Mouse (Mus musculus): ENCODE data around the gene Faap24. TPM values are rescaled to one million over a fixed set of nuclear protein-coding genes. Genes with fewer than 3 reads are reported as not detected.

Faap24 gene
- polyA plus RNA-seq, 1 experiment from 2014 or later, result 28.2 TPM

DNA sequence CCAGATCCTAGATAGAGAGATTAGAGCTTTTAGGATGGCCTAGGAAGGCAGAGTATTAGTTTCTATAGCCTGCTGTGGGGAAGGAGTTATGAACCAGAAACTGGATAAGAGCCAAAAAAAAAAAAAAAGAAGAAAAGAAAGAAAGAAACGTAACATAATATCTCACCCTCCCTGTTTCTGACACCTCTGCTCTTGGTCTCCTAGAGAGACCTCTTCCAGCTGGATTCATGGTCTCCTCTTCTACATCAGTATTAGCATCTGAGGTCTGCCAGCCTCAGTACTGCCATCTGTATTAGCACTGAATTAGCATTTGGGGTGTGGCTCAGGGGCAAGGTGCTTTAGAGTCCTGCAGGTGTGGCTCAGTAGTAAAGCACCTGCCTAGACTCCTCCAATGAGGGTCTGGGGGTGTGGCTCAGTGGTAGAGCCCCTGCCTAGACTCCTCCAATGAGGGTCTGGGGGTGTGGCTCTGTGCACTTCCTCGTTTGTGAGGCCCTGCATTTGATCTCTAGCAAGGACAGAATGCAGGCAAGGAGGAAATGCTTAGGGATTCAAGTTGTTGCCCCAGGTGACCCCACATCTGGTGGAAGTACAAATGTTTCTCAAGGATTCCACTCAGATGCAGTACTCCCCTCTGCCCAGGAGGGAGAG is 13.8 kb downstream of the Faap24 start:
- no peak overlapping the region for H3K4me3 ChIP-seq
- WGBS, result 54% methylated on average over 2 of the region's 2 CpGs
- ATAC-seq, result no peak

DNA sequence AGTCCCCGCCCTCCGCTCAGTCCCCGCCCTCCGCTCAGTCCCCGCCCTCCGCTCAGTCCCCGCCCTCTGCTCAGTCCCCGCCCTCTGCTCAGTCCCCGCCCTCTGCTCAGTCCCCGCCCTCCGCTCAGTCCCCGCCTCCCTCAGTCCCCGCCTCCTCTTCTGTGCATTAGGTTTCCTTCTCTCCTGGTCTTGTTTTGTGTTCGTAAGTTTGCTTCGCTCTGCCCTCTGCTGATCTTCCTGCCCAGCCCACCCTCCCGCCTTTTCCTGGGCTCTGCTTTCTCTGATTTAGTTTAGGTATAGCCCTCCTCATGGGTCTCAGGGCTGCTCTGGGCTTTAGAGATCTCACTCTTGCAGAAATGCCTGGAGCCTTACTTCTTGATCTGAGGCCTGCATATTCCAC is 14.8 kb downstream of the Faap24 start:
- H3K27ac ChIP-seq, result no peak overlapping the region
- H3K4me2 ChIP-seq, result no peak overlapping the region
- WGBS, result 52% methylated on average over 14 of the region's 16 CpGs
- no peaks in the 10 kb centered on the region for H3K4me1 ChIP-seq
- no peak for ATAC-seq
- H3K9ac ChIP-seq, result no peak overlapping the region
- H3K27me3 ChIP-seq, result no peaks in the 10 kb centered on the region
- H3K9me3 ChIP-seq (replicated peaks), result no peaks in the 10 kb centered on the region
- H3K36me3 ChIP-seq (ENCODE audit: poor library complexity, severe bottlenecking), result no peaks in the 10 kb centered on the region
- no peak overlapping the region for H3K4me3 ChIP-seq

More for the DNA sequence above, 13.8 kb downstream of the Faap24 start:
- Histone ChIP-seq H3K4me1 (no peaks in the 10 kb centered on the region), H3K27me3 (no peaks in the 10 kb centered on the region), H3K27ac (no peak overlapping the region), H3K9me3 (replicated peaks) (no peaks in the 10 kb centered on the region), H3K9ac (no peak overlapping the region), H3K36me3 (ENCODE audit: poor library complexity, severe bottlenecking) (no peaks in the 10 kb centered on the region), H3K4me2 (no peak overlapping the region)

- H3K9ac ChIP-seq, result no peak overlapping the region
- whole genome bisulfite sequencing, result 89% methylated on average over 8 of the region's 8 CpGs
- no peak overlapping the region for H3K4me3 ChIP-seq
- H3K4me1 ChIP-seq, result no peaks in the 10 kb centered on the region
- H3K9me3 ChIP-seq (replicated peaks), result no peaks in the 10 kb centered on the region
- H3K27ac ChIP-seq, result no peak overlapping the region
- no peak overlapping the region for H3K4me2 ChIP-seq
- no peaks in the 10 kb centered on the region for H3K27me3 ChIP-seq
- H3K36me3 ChIP-seq (ENCODE audit: poor library complexity, severe bottlenecking), result no peaks in the 10 kb centered on the region
- no peak for ATAC-seq
These were observed 16.3 kb downstream of the Faap24 start for GRCm38 (mm10) chr7:35380351-35380750.

GRCm38 (mm10) chr7:35379492-35380119 is 17.0 kb downstream of the Faap24 start:
- Histone ChIP-seq H3K9me3 (replicated peaks) (no peaks in the 10 kb centered on the region), H3K4me1 (no peaks in the 10 kb centered on the region), H3K27ac (no peak overlapping the region), H3K4me3 (no peak overlapping the region), H3K9ac (no peak overlapping the region), H3K27me3 (no peaks in the 10 kb centered on the region), H3K4me2 (0 out of 2 replicates have a peak overlapping the region, but pooled peaks have one; percentile 18), H3K36me3 (ENCODE audit: poor library complexity, severe bottlenecking) (no peaks in the 10 kb centered on the region)
- WGBS, result 48% methylated on average over 16 of the region's 16 CpGs
- no peak for ATAC-seq

GRCm38 (mm10) chr7:35376623-35377022 is 20.0 kb downstream of the Faap24 start:
- ATAC-seq, result no peak
- H3K4me3 ChIP-seq, result no peak overlapping the region
- H3K4me1 ChIP-seq, result no peaks in the 10 kb centered on the region
- 0 out of 2 replicates have a peak overlapping the region, but pooled peaks have one; percentile 16 for H3K9ac ChIP-seq
- no peaks in the 10 kb centered on the region for H3K9me3 ChIP-seq (replicated peaks)
- H3K36me3 ChIP-seq (ENCODE audit: poor library complexity, severe bottlenecking), result no peaks in the 10 kb centered on the region
- WGBS, result 74% methylated on average over 9 of the region's 9 CpGs
- no peak overlapping the region for H3K4me2 ChIP-seq
- no peaks in the 10 kb centered on the region for H3K27me3 ChIP-seq
- no peak overlapping the region for H3K27ac ChIP-seq

- no peak for ATAC-seq
- Histone ChIP-seq H3K36me3 (ENCODE audit: poor library complexity, severe bottlenecking) (no peaks in the 10 kb centered on the region), H3K4me2 (no peak overlapping the region), H3K4me3 (no peak overlapping the region), H3K4me1 (no peaks in the 10 kb centered on the region), H3K27me3 (no peaks in the 10 kb centered on the region), H3K9ac (no peak overlapping the region), H3K27ac (no peak overlapping the region), H3K9me3 (replicated peaks) (no peaks in the 10 kb centered on the region)
- 92% methylated on average over 7 of the region's 7 CpGs for WGBS
These were observed 22.4 kb downstream of the Faap24 start for GRCm38 (mm10) chr7:35374265-35374664.

DNA sequence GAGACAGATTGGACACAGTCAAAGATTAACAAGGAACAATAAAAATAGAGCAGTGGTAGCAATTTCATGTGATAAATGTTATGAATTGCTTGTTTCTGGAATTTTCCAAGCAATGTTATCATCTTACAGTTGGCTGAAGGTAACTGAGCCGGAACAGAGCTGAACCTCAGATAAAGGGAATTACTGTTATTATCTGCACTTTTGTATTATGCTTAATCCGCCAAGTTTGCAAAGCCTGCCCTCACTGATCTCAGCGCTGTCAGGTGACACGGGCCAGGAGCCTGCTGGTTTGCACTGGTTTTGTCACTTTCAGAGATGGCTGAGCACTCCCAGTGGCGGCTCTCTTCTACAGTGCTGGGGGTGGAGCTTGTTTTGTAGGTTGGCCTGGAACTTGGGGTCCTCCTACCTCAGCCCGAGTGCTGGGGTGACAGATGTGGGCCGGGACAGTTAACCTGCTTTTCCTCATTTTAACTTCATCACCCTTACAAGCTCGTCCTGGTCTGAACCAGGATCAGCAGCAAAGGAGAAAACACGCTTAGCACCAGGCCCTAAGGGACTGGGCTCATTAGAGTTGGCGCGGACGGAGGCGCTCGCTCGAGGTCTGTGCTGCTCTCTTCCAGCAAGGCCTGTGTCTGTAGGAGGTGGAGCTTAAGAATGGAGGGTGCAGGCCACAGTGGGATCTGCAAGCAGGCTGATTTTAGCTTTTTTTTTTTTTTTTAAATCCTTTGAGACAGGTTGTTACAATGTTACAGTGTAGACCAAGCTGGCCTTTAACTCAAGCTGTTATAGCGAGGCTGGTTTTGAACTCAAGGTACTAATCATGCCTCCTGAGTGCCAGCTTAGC is 23.3 kb downstream of the Faap24 start:
- H3K36me3 ChIP-seq (ENCODE audit: poor library complexity, severe bottlenecking), result no peaks in the 10 kb centered on the region
- 67% methylated on average over 16 of the region's 16 CpGs for WGBS
- no peak for ATAC-seq

GRCm38 (mm10) chr7:35372483-35373017 is 24.1 kb downstream of the Faap24 start:
- Histone ChIP-seq H3K27me3 (no peaks in the 10 kb centered on the region), H3K4me3 (no peak overlapping the region), H3K27ac (no peak overlapping the region), H3K9ac (no peak overlapping the region), H3K4me2 (no peak overlapping the region), H3K9me3 (replicated peaks) (no peaks in the 10 kb centered on the region), H3K4me1 (no peaks in the 10 kb centered on the region), H3K36me3 (ENCODE audit: poor library complexity, severe bottlenecking) (no peaks in the 10 kb centered on the region)
- no peak for ATAC-seq
- 94% methylated on average over 14 of the region's 14 CpGs for WGBS

More for the DNA sequence above, 23.3 kb downstream of the Faap24 start:
- Histone ChIP-seq H3K4me2 (no peak overlapping the region), H3K9ac (no peak overlapping the region), H3K27ac (no peak overlapping the region), H3K9me3 (replicated peaks) (no peaks in the 10 kb centered on the region), H3K4me1 (no peaks in the 10 kb centered on the region), H3K27me3 (no peaks in the 10 kb centered on the region), H3K4me3 (no peak overlapping the region)

DNA sequence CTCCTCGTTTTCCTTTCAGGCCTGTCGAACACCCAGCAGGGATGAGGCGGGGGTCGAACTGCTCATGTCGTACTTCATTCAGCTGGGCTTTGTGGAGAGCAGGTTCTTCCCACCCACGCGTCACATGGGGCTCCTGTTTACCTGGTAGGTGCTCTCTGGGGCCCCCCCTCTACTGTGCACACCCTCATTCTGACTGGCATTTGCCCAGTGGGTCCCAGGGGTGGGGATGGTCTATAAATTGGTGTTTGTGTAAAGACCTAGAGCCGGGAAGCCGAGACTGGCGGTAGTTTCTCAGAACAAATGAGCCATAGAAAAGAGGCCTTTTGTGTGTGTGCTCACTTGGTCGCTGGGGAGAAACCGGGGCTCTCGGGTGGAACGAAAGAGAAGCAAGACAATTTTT is 25.5 kb downstream of the Faap24 start:
- Histone ChIP-seq H3K9me3 (replicated peaks) (no peaks in the 10 kb centered on the region), H3K27me3 (no peaks in the 10 kb centered on the region), H3K27ac (no peak overlapping the region), H3K4me3 (no peak overlapping the region), H3K4me1 (no peaks in the 10 kb centered on the region), H3K4me2 (no peak overlapping the region), H3K36me3 (ENCODE audit: poor library complexity, severe bottlenecking) (no peaks in the 10 kb centered on the region), H3K9ac (no peak overlapping the region)
- no peak for ATAC-seq
- 9% methylated on average over 14 of the region's 14 CpGs for WGBS

DNA sequence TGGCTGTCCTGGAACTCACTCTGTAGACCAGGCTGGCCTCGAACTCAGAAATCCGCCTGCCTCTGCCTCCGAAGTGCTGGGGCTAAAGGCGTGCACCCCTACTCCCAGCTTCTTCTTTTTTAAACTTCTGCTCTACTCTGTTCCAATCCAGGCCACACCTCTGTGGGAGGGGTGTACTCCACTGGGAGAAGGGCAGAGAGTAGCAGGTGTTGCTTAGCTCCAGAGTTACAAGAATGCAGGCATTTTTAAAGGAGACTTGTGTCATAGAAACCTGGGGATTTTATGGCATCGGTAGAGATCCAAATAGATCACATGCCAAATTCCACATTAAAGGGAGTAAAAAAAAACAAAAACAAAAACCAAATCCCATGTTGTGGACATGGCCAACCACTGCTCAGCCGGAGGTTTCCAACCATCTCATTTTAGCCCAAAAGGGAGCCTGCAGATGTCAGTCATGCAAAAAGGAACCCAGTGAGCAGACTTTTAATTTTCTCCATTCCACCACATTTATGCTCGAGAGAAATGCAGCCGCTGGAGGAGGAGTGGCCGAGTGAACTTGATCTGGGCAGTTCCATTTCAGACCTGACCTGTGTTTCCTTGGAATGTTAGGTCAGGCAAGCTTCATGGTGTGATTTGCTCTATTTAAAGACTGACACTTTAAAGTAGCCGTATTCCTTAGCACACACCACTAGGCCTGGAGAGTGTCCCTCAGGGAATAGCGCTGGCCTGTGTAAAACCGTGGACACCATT is 31.3 kb downstream of the Faap24 start:
- Histone ChIP-seq H3K27ac (no peak overlapping the region), H3K27me3 (no peaks in the 10 kb centered on the region), H3K4me1 (no peaks in the 10 kb centered on the region), H3K9ac (no peak overlapping the region), H3K4me3 (no peak overlapping the region), H3K9me3 (replicated peaks) (no peaks in the 10 kb centered on the region), H3K4me2 (no peak overlapping the region), H3K36me3 (ENCODE audit: poor library complexity, severe bottlenecking) (no peaks in the 10 kb centered on the region)
- no peak for ATAC-seq
- 81% methylated on average over 12 of the region's 12 CpGs for WGBS

DNA sequence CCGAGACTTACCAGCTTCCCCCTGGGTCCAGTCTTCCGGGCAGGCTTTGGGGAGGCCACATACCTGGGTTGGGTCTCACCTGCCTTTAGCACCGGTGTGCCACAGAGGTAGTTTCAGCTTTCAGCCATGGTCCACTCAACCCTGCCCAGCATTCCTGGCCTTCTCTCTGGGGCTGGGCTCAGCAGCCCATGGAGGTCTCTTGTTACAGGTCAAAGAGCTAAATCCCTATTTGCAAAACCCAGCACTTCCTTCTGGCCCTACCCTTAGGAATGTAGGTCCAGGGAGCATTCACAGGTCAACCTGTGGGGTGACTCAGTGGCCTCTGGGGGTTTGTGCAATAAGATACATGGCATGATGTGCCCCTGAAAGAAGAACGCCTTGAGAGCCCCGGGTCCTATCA is 33.8 kb downstream of the Faap24 start:
- Histone ChIP-seq H3K4me1 (no peaks in the 10 kb centered on the region), H3K36me3 (ENCODE audit: poor library complexity, severe bottlenecking) (no peaks in the 10 kb centered on the region), H3K4me3 (no peak overlapping the region), H3K9me3 (replicated peaks) (no peaks in the 10 kb centered on the region), H3K9ac (no peak overlapping the region), H3K4me2 (no peak overlapping the region), H3K27me3 (no peaks in the 10 kb centered on the region), H3K27ac (no peak overlapping the region)
- WGBS, result 85% methylated on average over 5 of the region's 5 CpGs
- ATAC-seq, result no peak

Data from forebrain, embryonic 13.5 days (tissue).